ENCODE assay signal across 8 mouse cellular contexts in the genomic region with DNA sequence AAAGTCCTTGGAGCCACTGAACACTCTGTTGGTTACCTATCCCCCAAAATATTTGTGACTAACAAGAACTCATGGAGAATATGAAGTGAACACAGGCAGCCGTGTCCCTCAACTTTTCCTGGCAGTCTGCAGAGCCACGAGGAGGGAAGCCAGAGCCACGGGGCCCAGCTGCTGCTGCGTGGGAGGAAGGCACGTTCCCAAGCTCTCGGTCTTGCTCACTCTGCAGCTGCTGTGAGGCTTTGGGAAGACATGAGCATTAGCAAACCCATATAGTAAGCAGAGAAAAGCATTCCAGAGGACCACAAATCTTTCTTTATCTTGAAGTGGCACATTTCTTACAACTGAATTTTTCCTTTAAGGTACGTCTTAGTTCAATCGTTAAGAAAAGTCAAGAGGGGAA.
DNase-seq lines count a peak whose midpoint lies in the region; ATAC-seq lines count a peak whose summit lies in the region.

No protein-coding gene starts in this region.

- no peaks in the 10 kb centered on the region for H3K9me3 ChIP-seq in kidney, embryonic 16.5 days (ENCODE audit: low read length)
- no peaks in the 10 kb centered on the region for H3K9me3 ChIP-seq in limb, embryonic 10.5 days (replicated peaks)

- no peak overlapping the region; the same call in 1 of the 2 replicates for H3K27ac ChIP-seq in kidney, embryonic 16.5 days (ENCODE audit: low read length)
- no peak overlapping the region for H3K27ac ChIP-seq in limb, embryonic 10.5 days

- no peak overlapping the region for H3K4me2 ChIP-seq in kidney, embryonic 16.5 days (replicated peaks; ENCODE audit: low read depth, low read length)

- H3K4me3 ChIP-seq in kidney, embryonic 16.5 days (ENCODE audit: low read length), result no peak overlapping the region
- no peak overlapping the region for H3K4me3 ChIP-seq in limb, embryonic 10.5 days

- no peak overlapping the region for H3K9ac ChIP-seq in kidney, embryonic 16.5 days (replicated peaks; ENCODE audit: low read length)

- peaks cover 7% of the 10 kb centered on the region; the same call in 1 of the 2 replicates for H3K4me1 ChIP-seq in kidney, embryonic 16.5 days (ENCODE audit: insufficient read depth, low read length)
- H3K4me1 ChIP-seq in limb, embryonic 10.5 days, result peaks cover 4% of the 10 kb centered on the region; the same call in 1 of the 2 replicates

- peak; percentile 90; the same call in 1 of the 2 replicates for ATAC-seq in kidney, embryonic 16.5 days (ENCODE audit: low FRiP score, low TSS enrichment)
- no peak for ATAC-seq in inflammation-experienced regulatory T-cells, adult 6 months

- DNase-seq in 3134 (ENCODE audit: extremely low read depth, insufficient read length, low spot score) (peak; percentile 1), MN1 (ENCODE audit: low spot score) (no peak)
- DNase-seq in adrenal gland, postnatal 36 days, result peak; percentile 8 to 42
- DNase-seq in gastrocnemius, postnatal 4 days (ENCODE audit: low spot score in 2 of 2), result peak; percentile 60 to 78
- DNase-seq in limb, embryonic 10.5 days (ENCODE audit: low spot score), result peak; percentile 31
- DNase-seq in right cerebral cortex, postnatal 25 days, result peak; percentile 74

- WGBS in kidney, embryonic 16.5 days, result 8% methylated on average over 8 of the region's 8 CpGs
- WGBS in limb, embryonic 10.5 days, result 23% methylated on average over 8 of the region's 8 CpGs

- H3K27me3 ChIP-seq in kidney, embryonic 16.5 days (ENCODE audit: insufficient read depth, low read length), result no peaks in the 10 kb centered on the region
- H3K27me3 ChIP-seq in limb, embryonic 10.5 days (ENCODE audit: low read depth, poor library complexity, severe bottlenecking), result no peaks in the 10 kb centered on the region

- H3K36me3 ChIP-seq in kidney, embryonic 16.5 days (ENCODE audit: insufficient read depth, low read length), result no peaks in the 10 kb centered on the region
- no peaks in the 10 kb centered on the region for H3K36me3 ChIP-seq in limb, embryonic 10.5 days
